Mouse (Mus musculus): ENCODE data around the gene Chgb.

- TF ChIP-seq HCFC1 (IDR thresholded peaks at IDR 0.05; ENCODE audit: borderline replicate concordance, insufficient read depth, low read length) = no peak
- TF ChIP-seq CHD2 (IDR thresholded peaks at IDR 0.05; ENCODE audit: low read depth, low read length) = no peak
- TF ChIP-seq MAFK (IDR thresholded peaks at IDR 0.05; ENCODE audit: insufficient read depth, low read depth, low read length) = no peak
- TF ChIP-seq ZC3H11A (IDR thresholded peaks at IDR 0.05; ENCODE audit: borderline replicate concordance, low read depth, low read length) = no peak
Observed at GRCm38 (mm10) chr2:132780978-132781377, at the start of gene Chgb.
